Mouse (Mus musculus) hindbrain, postnatal 0 days (tissue): ENCODE measurements at regions not wholly inside any gene's neighbourhood (a gene's known extent, or its start where the extent isn't known, plus 50 kb on each side); places are given as distances from the start of the nearest gene placed in this dataset.

Experiments
- ATAC-seq: fragments of 200-750 bp; cut with Nextera tagmentation; 2 replicates; pipeline ENCODE4 v1.8.0; 2017; ENCODE audit warnings: mild to moderate bottlenecking, moderate TSS enrichment, moderate library complexity
- DNase-seq: peaks from one replicate; pipeline ENCODE4 v3.0.0-alpha.2; 2015; ENCODE audit warnings: low spot score
- H3K27ac ChIP-seq: fragments of 300-500 bp; sonication (generic); 2 replicates; pipeline ENCODE4 v1.5.1; 2014; ENCODE audit warnings: mild to moderate bottlenecking
- H3K27me3 ChIP-seq: fragments of 300-500 bp; sonication (generic); 2 replicates; pipeline ENCODE4 v1.6.1; 2014; ENCODE audit warnings: low read length, mixed read lengths; ENCODE audit not compliant: insufficient read depth
- H3K36me3 ChIP-seq: fragments of 300-500 bp; sonication (generic); 2 replicates; pipeline ENCODE4 v1.6.1; 2014; ENCODE audit warnings: low read length, mixed read lengths; ENCODE audit not compliant: insufficient read depth
- H3K4me1 ChIP-seq: fragments of 300-500 bp; sonication (generic); 2 replicates; pipeline ENCODE4 v1.6.1; 2014; ENCODE audit warnings: antibody characterized with exemption, low read length, mixed read lengths; ENCODE audit not compliant: insufficient read depth
- H3K4me2 ChIP-seq: fragments of 300-500 bp; sonication (generic); 2 replicates; pipeline ENCODE4 v1.6.1; 2014; ENCODE audit warnings: low read depth, mild to moderate bottlenecking, low read length, moderate library complexity, mixed read lengths
- H3K4me3 ChIP-seq: fragments of 300-500 bp; sonication (generic); 2 replicates; pipeline ENCODE4 v1.5.1; 2014; ENCODE audit warnings: low read length
- H3K9ac ChIP-seq: fragments of 300-500 bp; sonication (generic); replicated peaks from 2 replicates; pipeline ENCODE4 v1.6.1; 2014; ENCODE audit warnings: mild to moderate bottlenecking, low read length, moderate library complexity, mixed read lengths
- H3K9me3 ChIP-seq: fragments of 300-500 bp; sonication (generic); 2 replicates; pipeline ENCODE4 v1.6.1; 2016; ENCODE audit warnings: low read length, mixed read lengths
- CTCF ChIP-seq: IDR thresholded peaks from 2 replicates; pipeline ENCODE4 v1.5.1; 2016; ENCODE audit warnings: antibody characterized with exemption, control low read depth, low read depth
- WGBS: fragments of 180-500 bp; shearing (Covaris S2); extraction: QIAGEN DNeasy Blood & Tissue Kit; methylation state at CpG from one replicate; pipeline ENCODE4 v1.1.7; 2014; 5-methylcytosine and 5-hydroxymethylcytosine counted together

GRCm38 (mm10) chr11:31721908-31722307 lies 50.2 kb upstream of the Bod1 start:
- Histone ChIP-seq H3K9me3 (no peaks in the 10 kb centered on the region), H3K4me1 (peaks cover 6% of the 10 kb centered on the region; the same call in 1 of the 2 replicates), H3K27me3 (no peaks in the 10 kb centered on the region), H3K4me2 (no peak overlapping the region), H3K36me3 (no peaks in the 10 kb centered on the region), H3K9ac (no peak overlapping the region), H3K27ac (no peak overlapping the region), H3K4me3 (no peak overlapping the region)
- no peak for ATAC-seq
- WGBS, result 62% methylated on average over 3 of the region's 3 CpGs
- no peak for DNase-seq
- TF ChIP-seq CTCF, result no peak

GRCm38 (mm10) chr11:31724506-31724905 lies 52.8 kb upstream of the Bod1 start:
- H3K4me1 ChIP-seq, result no peaks in the 10 kb centered on the region
- DNase-seq (no peak), ATAC-seq (peak; percentile 25; the same call in 1 of the 2 replicates)
- 70% methylated on average over 1 of the region's 1 CpGs for WGBS
- no peak for TF ChIP-seq CTCF
- no peaks in the 10 kb centered on the region for H3K9me3 ChIP-seq
- H3K4me3 ChIP-seq, result no peak overlapping the region
- H3K27ac ChIP-seq, result no peak overlapping the region
- no peak overlapping the region for H3K9ac ChIP-seq
- no peaks in the 10 kb centered on the region for H3K27me3 ChIP-seq
- H3K36me3 ChIP-seq, result no peaks in the 10 kb centered on the region
- no peak overlapping the region for H3K4me2 ChIP-seq

- 69% methylated on average over 15 of the region's 15 CpGs for WGBS
- ATAC-seq (no peak), DNase-seq (no peak)
- Histone ChIP-seq H3K4me1 (0 out of 2 replicates have a peak, but pooled peaks cover 6% of the 10 kb centered on the region), H3K9ac (no peak overlapping the region), H3K4me2 (no peak overlapping the region), H3K27ac (no peak overlapping the region), H3K4me3 (no peak overlapping the region), H3K9me3 (no peaks in the 10 kb centered on the region), H3K36me3 (no peaks in the 10 kb centered on the region), H3K27me3 (no peaks in the 10 kb centered on the region)
- no peak for TF ChIP-seq CTCF
Observed at GRCm38 (mm10) chr11:31725936-31726647, 54.4 kb upstream of the Bod1 start.

- ATAC-seq (no peak), DNase-seq (no peak)
- no peak for TF ChIP-seq CTCF
- H3K4me1 ChIP-seq, result 0 out of 2 replicates have a peak, but pooled peaks cover 6% of the 10 kb centered on the region
- H3K4me3 ChIP-seq, result no peak overlapping the region
- no peak overlapping the region for H3K9ac ChIP-seq
- H3K36me3 ChIP-seq, result no peaks in the 10 kb centered on the region
- H3K27me3 ChIP-seq, result no peaks in the 10 kb centered on the region
- no peak overlapping the region for H3K27ac ChIP-seq
- 77% methylated on average over 8 of the region's 8 CpGs for WGBS
- H3K4me2 ChIP-seq, result no peak overlapping the region
- no peaks in the 10 kb centered on the region for H3K9me3 ChIP-seq
Observed at GRCm38 (mm10) chr11:31727289-31727688, 55.6 kb upstream of the Bod1 start.

- Histone ChIP-seq H3K9ac (no peak overlapping the region), H3K27me3 (no peaks in the 10 kb centered on the region), H3K9me3 (no peaks in the 10 kb centered on the region), H3K4me1 (peaks cover 7% of the 10 kb centered on the region; the same call in 1 of the 2 replicates), H3K27ac (peak overlapping the region; percentile 48; the same call in 1 of the 2 replicates), H3K4me3 (no peak overlapping the region), H3K36me3 (no peaks in the 10 kb centered on the region), H3K4me2 (no peak overlapping the region)
- TF ChIP-seq CTCF, result no peak
- ATAC-seq (no peak), DNase-seq (no peak)
- 66% methylated on average over 3 of the region's 3 CpGs for WGBS
Observed at GRCm38 (mm10) chr11:31729728-31730127, 58.0 kb upstream of the Bod1 start.

GRCm38 (mm10) chr11:31730181-31730580 lies 58.5 kb upstream of the Bod1 start:
- 66% methylated on average over 4 of the region's 4 CpGs for WGBS
- H3K27ac ChIP-seq, result peak overlapping the region; percentile 48; the same call in 1 of the 2 replicates
- no peak overlapping the region for H3K9ac ChIP-seq

GRCm38 (mm10) chr11:31730680-31731079 lies 59.0 kb upstream of the Bod1 start:
- Histone ChIP-seq H3K36me3 (no peaks in the 10 kb centered on the region), H3K9me3 (no peaks in the 10 kb centered on the region), H3K4me2 (no peak overlapping the region), H3K27ac (no peak overlapping the region; the same call in 1 of the 2 replicates), H3K4me3 (no peak overlapping the region), H3K27me3 (no peaks in the 10 kb centered on the region), H3K4me1 (peaks cover 9% of the 10 kb centered on the region; the same call in 1 of the 2 replicates), H3K9ac (no peak overlapping the region)
- WGBS, result 29% methylated on average over 3 of the region's 3 CpGs
- ATAC-seq (no peak), DNase-seq (no peak)
- TF ChIP-seq CTCF, result no peak

More at GRCm38 (mm10) chr11:31730181-31730580, 58.5 kb upstream of the Bod1 start:
- no peak for ATAC-seq
- H3K4me2 ChIP-seq, result no peak overlapping the region
- no peaks in the 10 kb centered on the region for H3K36me3 ChIP-seq
- H3K4me3 ChIP-seq, result no peak overlapping the region
- H3K27me3 ChIP-seq, result no peaks in the 10 kb centered on the region
- no peak for TF ChIP-seq CTCF
- peak; percentile 31 for DNase-seq
- peaks cover 9% of the 10 kb centered on the region; the same call in 1 of the 2 replicates for H3K4me1 ChIP-seq
- no peaks in the 10 kb centered on the region for H3K9me3 ChIP-seq
